Mouse (Mus musculus): ENCODE results near the gene Rbfox3.

- TF ChIP-seq POLR2A (IDR thresholded peaks at IDR 0.05; ENCODE audit: extremely low read depth, insufficient read depth, low read length) (no peak), CTCF (IDR thresholded peaks at IDR 0.05; ENCODE audit: extremely low read depth, insufficient read depth, low read length) (no peak)
Observed at GRCm38 (mm10) chr11:118757488-118757887, 153.9 kb downstream of the Rbfox3 start.
